Mouse (Mus musculus): ENCODE measurements at regions not wholly inside any gene's neighbourhood (a gene's known extent, or its start where the extent isn't known, plus 50 kb on each side); places are given as distances from the start of the nearest gene placed in this dataset.

- no peak for TF ChIP-seq CTCF (IDR thresholded peaks at IDR 0.05; ENCODE audit: control insufficient read depth, insufficient read depth, insufficient replicate concordance, low read depth, low read length)
- no peak for TF ChIP-seq POLR2A (IDR thresholded peaks at IDR 0.05; ENCODE audit: control insufficient read depth, low read depth, low read length)
Observed at GRCm38 (mm10) chr9:41378627-41379231, 217.2 kb upstream of the Ubash3b start.
